Mouse (Mus musculus) urinary bladder, postnatal 4 days (tissue): Measurements from ENCODE around the gene Psma7.

ENCODE experiments used
- DNase-seq, 2 experiments: peaks; one replicate each; pipeline ENCODE4 v3.0.0; 2021 to 2022; ENCODE audit warnings: low spot score in 2 of 2

Psma7 gene

DNA sequence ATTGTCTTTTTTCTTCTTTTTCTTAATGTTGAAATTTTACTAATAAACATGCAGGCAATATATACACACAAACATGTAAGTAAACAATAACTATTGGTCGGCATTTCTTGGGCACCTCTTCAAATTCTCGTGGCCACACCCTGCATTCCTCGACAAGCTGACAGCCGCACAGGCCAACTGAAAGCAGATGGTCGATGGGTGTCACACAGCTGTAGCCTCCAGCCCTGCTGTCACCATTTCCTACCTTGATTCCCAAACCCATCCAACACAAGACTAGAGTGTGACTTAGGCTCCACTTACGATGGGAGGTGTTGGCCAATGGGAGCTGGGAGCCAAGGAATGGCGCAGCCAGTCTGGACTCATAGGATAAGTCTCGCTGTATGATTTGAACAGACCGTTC is 40.6 kb downstream of the Psma7 start:
- DNase-seq = peak in 1 of 2 experiments; percentile 12

GRCm38 (mm10) chr2:179998431-179998830 is 43.8 kb downstream of the Psma7 start:
- DNase-seq = peak in 1 of 2 experiments; percentile 33

- peak in 1 of 2 experiments; percentile 33 for DNase-seq
These were observed 49.2 kb downstream of the Psma7 start for GRCm38 (mm10) chr2:179993071-179993470.

GRCm38 (mm10) chr2:179989098-179989497 is 53.1 kb downstream of the Psma7 start:
- DNase-seq = peak in 1 of 2 experiments; percentile 10

- DNase-seq = peak in 1 of 2 experiments; percentile 47
These were observed 55.7 kb downstream of the Psma7 start for GRCm38 (mm10) chr2:179986437-179987022.
